Mouse (Mus musculus) thymus, postnatal 4 days (tissue): ENCODE data around the gene Muc1.
"Not testable (repeated sequence)": the region's sequence is repeated elsewhere in the genome, so short reads cannot be mapped to it uniquely, and the experiment has no call there.

Source experiments
- DNase-seq: peaks from one replicate; pipeline ENCODE4 v3.0.0; 2021

Gene Muc1

DNA sequence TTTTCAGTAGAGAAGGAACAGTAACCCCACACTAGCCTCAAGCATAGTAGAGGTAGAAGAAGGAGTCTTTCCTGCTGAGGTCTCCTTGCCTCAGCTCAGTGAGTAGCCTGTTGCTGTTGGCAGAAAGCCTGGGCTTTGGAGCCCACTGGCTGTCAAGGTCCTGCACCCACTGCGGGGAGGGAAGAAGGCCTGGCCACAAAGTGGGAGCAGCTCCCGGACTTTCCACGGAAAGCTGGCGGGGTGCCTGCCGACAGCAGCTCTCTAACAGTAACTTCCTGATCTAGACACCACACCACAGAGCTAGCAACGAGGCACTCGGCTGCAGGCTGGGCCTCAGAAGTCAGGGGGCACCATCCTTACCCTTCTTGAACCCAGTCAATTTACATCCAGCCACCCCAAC lies 18.1 kb upstream of the Muc1 start:
- DNase-seq, result no peak

DNA sequence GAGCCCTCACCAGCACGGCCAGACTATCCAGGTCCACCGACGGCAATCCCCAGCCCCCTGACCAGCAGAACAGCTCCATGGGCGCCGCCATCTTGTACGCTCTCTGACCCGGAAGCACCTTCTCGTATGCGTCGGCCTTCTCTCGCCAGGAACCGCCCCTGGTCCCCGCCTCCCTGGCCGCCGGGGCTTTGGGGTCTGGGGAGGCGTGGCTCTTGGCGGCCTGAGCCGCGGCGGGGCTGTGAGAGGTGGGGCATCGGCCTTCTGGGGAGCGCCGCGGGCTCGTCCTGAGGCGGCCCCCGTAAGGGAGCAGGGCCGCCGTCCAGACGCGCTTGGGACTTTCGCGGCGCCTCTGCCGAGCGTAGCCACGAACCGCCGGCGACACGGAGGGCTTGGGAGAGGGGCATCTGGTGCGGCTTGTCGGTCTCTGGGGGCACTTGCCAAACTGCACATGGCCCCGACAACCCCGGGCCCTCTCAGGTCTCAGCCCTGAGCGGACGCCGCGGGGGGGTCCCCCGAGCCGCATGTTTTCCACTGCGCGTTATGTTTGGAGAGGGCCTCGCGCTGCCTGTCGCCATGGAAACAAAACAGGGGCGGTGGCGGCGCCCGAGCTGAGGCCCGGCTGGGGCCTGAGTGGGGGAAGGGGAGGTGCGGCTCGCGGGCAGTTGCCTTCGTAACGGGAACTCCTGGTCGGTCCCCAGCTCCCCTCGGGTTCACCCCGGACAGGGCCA lies 14.9 kb upstream of the Muc1 start:
- peak; percentile 89 for DNase-seq

DNA sequence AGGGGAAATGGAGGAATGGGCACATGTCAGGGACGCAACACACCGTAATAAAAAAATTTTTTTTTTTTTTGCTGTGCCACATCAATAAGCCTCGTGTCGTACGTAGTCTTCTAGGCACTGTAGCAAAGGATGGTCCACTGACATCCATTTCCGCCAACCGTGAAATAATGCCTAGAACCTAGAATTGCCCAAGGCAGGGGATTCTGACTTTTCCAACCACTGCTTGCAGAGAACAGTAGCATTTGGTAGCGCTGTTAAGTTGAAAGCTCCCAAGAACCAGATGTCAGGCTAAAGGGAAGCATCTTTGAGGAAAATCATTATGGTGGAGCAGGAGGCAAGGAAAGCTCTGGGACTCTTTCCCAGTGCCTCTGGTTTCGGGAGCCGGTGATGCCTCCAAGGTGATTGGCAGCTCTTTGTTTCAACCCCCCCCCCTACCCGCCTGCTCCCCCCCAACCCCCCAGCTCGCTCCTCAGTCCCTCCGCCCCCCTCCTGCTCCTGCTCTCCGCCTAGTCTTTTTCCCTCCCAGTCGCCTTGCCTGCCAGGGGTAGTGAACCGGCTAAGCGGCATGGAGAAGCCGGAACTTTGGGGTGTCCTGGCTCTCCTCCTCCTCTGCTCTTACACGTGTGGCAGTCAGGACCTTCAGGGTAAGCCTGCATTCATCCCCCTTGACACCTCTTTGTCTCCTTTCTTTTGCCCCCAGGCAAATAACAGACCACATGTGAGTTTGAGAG lies 14.0 kb upstream of the Muc1 start, which contains the start of gene Thbs3:
Gene Thbs3 (plus strand): TSS at position 500 of the 731 bp plus-strand sequence.
- DNase-seq, result no peak

DNA sequence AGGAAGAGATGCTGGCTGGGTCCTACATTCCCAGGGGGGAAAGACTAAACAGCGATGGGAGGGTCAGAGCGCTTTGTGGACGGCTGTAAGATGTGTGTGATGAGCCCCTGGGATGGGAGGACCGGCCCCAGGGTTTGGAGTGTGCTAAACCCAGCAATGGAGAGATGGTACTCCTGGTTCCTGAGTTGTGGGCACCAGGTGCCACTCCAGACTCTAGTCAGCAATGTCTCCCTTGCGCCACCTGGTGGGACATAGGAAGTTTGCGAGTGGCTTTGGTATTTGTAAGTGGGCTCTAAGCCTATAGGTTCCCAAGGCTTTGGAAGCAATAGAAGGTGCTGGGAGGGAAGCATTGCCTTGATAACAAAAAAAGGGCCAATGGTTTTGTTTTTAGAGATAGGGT lies 13.0 kb upstream of the Muc1 start:
- DNase-seq, result peak; percentile 92

DNA sequence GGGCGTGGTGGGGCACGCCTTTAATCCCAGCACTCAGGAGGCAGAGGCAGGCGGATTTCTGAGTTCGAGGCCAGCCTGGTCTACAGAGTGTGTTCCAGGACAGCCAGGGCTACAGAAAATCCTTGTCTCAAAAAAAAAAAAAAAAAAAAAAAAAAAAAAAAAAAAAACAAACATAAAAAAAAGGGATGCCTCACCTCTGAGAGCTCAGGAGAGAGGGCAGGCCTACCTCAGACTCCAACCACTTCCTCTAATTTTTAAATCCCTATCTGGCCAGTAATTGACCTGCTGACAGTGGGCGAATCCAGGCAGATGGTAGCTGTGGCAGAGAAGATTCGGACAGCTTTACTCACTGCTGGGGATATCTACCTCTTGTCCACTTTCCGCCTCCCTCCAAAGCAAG lies 12.4 kb upstream of the Muc1 start:
- not testable (repeated sequence) for DNase-seq

DNA sequence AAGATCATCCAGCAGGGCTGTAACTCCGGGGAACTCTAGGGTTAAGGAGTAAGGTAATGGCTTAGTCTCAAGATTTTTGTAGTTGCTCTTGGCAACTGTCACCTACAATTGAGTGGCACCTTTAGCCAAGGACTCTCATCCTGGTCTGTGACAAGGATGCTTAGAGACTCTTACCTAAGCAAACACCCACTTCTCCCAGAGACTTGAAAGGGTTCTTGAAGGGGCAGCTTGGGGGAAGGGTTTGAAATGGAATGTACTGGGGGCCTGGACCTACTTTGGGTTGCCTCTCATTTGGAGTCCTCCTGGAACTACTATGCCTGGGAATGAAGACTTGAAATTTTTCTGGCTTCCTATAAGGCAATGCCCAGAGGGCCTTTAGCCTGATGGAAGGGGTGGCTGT lies 10.6 kb upstream of the Muc1 start:
- no peak for DNase-seq

DNA sequence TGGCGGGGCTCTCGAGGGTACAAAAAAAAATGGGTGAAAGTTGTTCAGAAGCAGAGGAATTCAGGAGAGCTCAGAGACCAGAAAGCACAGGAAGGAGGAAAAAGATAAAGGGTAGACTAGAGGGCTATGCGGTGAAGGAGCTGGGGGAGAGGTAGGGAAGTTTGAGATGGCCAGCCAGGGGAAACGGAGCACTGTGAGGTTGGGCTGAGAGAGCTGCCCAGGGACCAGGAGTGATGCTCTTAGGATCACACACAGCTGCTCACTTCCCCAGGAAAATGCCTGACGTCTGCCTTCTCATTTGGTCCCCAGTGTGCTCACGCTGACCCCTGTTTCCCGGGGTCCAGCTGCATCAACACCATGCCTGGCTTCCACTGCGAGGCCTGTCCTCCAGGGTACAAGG lies 9.3 kb upstream of the Muc1 start:
- DNase-seq, result no peak

DNA sequence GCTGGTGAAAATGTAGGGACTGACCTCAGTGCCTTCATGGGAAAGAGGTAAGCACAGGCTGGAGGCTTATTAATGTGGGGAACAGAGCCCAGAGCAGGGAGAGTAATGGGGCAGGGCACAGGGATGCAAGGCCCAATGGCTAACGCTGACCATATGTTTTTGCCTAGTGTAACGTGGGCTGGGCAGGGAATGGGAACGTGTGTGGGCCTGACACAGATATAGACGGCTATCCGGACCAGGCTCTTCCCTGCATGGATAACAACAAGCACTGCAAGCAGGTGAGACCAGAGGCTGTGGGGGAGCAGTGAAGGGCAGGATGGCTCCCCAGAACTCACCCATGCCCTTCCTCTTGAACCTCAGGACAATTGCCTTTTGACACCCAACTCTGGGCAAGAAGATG lies 7.7 kb upstream of the Muc1 start:
- no peak for DNase-seq

DNA sequence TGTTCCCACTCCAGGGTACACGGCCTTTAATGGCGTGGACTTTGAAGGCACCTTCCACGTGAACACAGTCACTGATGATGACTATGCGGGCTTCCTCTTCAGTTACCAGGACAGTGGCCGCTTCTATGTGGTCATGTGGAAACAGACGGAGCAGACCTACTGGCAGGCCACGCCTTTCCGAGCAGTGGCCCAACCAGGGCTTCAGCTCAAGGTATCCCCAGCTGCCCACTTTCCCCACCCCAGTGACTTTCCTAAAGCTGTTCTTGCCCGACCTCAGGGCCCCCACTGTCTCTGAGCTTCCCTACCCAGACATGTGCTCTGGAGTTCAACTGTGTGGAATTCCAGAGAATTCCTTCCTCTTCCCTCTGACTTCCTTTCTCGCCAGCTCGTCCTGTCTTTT lies 4.1 kb upstream of the Muc1 start:
- DNase-seq, result no peak

DNA sequence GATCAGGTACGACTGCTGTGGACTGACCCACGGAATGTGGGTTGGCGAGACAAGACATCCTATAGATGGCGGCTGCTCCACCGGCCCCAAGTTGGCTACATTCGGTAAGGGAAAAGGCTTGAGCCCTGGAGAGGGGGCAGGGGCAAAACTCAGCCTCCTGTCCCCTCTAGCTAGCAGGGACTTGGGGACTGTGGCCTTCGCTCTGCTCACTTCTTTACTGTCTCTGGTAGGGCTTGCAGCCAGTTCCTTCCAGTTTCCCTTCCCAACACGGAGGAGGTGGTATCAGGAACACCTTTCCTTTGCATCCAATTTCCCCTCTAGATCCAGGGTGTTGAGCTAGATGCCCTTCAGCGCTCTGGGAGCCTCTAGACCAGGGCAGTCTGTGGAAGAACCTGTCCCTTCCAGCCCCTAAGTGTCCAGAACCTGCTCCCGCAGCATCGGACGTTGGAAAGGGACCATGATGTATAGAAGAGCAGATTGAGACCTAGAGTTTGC lies 3.5 kb upstream of the Muc1 start:
- no peak for DNase-seq

DNA sequence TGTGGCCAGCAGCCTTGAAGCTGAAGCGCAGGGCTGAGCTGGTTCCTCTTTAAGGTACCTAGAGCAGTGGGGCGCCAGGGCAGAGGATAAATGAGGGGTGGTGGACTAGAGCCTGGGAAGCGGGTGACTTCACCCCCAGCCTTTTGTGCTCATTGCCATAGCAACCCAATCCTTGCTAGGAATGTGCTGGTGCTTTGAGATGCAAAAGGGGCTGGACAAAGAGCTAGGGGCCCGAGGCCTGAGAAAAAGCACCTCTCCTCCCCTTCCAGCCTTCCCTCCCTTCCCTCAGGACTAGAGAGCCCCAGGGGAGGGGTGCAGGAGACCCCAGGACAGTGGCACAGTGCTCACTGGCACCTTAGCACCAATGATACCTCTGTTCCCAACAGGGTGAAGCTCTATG lies 2.9 kb upstream of the Muc1 start:
- DNase-seq, result no peak

DNA sequence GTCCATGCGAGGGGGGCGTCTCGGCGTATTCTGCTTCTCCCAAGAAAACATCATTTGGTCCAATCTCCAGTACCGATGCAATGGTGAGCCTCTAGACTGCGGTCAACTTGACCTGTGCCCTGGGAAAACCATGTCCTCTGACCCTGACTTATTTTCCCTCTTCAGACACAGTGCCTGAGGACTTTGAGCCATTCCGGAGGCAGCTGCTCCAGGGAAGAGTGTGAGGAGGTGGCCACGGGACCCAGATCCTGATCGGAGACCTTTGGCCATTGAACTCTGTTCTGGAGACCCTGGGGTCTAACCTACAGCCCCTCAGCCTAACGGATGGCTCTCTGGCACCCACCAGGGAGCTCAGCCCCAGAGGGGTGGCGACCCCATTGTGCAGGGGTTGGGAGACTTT lies 2.5 kb upstream of the Muc1 start:
- DNase-seq, result no peak

DNA sequence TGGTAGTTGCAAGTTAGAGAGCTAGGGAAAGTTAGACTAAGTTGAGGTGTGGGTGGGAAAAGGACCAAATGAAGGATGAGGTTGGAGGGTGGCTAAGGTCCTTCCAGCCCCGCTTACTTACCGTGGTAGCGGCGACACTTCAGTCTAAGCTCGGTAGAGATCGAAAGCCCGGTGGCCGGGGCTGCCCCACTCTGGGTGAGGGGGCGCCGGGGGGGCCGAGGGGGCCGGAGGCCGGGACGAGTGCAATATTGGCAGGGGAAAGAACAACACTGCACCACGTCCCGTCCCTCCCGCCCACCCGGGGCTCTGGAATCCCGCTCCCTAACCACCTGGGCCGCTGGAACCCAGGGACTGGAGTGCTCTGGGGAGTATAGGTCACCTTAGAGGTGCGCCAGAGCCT lies 2.0 kb upstream of the Muc1 start, which contains the start of gene Mtx1:
Gene Mtx1 (minus strand): TSS at position 189 of the 400 bp plus-strand sequence.
- peak; percentile 30 for DNase-seq

DNA sequence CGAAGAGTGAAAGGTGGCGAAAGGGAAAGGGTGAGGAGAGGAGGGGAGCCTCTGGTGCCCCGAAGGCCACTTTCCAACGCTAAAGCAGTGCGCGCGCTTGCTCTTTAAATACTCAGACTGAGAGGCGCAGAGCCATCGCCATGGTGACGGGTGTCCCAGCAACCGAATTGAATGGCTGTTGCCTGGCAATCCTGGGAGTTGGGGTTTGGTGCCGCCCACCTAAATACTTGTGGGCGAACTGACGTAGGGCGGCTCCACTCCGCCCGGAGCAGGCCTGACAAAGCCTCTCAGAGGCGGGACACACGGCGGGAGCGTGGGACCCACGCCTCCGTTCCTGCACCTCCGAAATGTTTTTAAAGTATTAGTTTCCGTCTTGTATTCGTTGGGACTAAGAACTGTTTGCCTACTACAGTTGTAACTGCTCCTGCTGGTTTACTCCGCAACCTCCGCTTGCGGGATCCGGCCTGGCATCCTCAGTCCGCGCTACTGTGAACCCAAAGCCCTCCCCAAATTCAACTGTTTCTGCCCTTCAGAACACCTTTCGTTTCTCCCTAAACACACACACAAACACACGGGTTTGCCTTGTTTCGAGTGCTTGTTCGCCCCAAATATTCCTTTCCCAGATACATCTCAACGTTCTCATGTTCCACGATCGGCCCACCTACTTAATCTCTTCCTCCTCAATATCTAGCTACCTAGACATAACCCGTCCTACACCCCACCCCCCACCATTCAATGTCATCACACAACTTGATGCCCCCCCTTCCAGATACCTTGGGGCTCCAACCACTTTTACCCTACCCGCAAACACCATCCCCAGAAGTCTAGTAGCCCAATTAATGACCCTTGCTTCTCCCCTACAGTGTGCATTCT lies 1.3 kb upstream of the Muc1 start:
- peak; percentile 70 for DNase-seq

DNA sequence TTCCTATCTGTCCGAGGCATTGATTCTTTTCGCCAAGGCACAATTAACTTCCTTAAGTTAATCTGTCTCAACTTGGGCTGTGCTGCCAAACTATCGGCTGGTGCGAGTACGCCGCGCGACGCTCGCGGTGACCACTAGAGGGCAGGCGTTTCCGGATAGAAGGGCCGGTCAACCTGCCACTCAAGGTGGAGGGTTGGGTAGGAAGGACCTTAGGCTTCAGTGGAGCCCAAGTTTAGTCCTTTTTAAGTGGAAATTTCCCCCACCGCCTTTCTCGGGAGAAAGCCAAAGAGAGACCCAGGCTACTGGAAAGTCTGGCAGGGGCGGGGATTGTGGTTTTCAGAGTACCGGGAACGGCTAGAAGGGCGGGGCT lies 692 bp upstream of the Muc1 start:
- peak; percentile 93 for DNase-seq

DNA sequence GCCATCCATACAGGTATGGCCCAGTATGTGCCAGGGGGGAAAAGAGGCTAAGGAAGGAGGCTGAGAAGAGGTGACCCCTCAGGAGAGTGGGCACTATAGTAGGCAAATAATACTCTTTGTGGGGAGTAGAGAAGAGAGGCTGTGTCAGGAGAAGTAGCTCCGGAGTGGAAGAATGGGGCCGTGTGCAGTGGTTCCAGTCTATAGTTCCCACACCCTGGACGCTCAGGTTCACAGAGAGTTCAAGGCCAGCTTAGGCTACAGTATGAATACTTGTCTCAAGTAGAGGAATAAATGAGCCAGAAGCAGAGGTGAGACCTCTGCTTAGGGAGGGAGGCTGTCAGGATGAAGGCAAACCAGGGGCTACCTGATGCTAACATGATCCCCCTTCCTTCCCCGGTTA lies 419 bp downstream of the Muc1 start:
- DNase-seq, result no peak

DNA sequence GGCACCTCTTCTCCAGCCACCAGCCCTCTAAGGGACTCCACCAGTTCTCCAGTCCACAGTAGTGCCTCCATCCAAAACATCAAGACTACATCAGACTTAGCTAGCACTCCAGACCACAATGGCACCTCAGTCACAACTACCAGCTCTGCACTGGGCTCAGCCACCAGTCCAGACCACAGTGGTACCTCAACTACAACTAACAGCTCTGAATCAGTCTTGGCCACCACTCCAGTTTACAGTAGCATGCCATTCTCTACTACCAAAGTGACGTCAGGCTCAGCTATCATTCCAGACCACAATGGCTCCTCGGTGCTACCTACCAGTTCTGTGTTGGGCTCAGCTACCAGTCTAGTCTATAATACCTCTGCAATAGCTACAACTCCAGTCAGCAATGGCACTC lies 1.7 kb downstream of the Muc1 start:
- no peak for DNase-seq

DNA sequence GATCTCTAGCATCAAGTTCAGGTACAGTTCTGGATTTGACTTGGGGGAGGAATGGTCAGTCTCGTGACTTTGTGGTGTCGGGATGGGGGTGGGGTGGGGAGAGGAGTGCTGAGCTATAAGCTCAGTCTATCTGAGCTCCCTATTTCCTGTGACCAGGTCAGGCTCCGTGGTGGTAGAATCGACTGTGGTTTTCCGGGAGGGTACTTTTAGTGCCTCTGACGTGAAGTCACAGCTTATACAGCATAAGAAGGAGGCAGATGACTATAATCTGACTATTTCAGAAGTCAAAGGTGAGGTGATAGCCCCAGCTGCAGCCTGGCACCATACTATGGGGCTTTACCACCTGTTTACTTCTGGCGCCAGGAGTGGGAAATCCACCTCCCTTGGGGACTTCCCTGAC lies 2.5 kb downstream of the Muc1 start:
- DNase-seq, result no peak

DNA sequence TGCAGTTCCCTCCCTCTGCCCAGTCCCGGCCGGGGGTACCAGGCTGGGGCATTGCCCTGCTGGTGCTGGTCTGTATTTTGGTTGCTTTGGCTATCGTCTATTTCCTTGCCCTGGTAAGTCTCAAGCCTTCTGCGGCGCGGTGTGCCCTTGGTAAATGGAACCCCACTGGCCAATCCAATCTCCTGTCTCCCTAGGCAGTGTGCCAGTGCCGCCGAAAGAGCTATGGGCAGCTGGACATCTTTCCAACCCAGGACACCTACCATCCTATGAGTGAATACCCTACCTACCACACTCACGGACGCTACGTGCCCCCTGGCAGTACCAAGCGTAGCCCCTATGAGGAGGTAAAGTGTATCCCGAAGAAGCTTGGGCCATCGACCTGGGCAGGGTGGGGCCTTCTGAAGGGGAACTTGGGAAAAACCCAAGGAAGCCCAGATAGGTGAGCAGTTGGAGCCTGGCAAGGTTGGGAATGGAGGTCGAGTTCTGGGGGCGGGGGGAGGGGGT lies 3.0 kb downstream of the Muc1 start:
- no peak for DNase-seq

DNA sequence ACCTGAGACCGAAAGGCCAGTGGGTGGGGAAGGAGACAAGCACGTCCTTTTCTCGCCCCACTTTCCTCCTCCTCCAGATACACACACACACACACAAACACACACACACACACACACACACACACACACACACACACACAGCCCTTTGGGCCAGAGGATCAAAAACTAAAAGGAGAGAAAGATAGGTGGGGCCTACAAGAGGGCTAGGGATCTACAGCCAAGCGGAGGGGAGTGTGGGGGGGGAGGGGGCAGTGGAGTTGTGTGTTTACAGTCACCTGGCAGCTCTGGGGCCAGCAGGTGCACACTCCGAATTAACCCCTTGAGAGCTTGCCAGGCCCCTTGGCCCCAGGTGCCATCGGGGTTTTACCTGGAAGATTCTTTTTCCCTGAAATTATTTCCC lies 3.8 kb downstream of the Muc1 start:
- no peak for DNase-seq

DNA sequence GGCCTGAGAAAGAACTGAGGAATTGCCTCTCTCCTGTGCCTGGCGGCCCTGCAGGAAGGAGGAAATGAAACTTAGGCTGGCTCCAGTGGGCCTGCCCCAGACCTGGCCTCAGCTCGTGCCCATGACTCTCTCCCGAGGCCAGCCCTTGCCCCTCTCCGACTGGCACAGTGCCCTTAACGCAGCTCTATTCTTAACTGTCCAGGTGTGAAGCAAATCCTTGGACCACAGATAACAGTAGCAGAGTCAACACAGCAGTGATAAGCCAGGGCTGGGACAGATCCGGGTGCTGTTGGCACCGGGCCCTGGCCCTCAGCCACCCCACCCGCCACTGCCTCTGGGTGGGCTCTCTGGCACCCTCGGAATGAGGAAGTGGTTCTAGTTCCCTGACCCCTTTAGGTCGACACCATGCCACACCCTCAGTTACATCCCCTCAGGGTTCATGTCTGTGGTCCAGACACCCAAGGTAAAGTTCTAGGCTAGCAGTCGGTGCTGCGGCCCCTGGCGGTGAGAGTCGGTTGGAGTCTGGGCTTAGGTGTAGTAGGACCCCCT lies 4.8 kb downstream of the Muc1 start:
- no peak for DNase-seq

DNA sequence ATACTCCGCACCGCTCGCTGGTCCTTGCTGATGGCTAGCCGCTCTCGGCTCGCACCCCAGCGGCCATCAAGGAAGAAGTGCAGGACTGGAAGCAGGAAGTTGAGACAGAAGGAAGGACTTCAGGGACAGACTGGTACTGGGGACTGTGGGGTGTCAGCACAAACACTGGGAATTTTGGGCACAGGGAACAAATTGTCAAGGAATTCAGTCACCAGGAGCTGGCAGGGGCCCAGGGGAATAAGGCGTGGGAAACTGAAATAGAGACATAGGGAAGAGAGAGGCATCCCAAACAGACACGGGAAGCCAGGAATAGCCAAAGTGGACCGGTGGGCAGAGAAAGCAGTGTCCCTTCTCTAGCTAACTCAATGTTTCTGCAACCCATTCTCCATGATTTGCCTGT lies 7.7 kb downstream of the Muc1 start:
- DNase-seq, result no peak

DNA sequence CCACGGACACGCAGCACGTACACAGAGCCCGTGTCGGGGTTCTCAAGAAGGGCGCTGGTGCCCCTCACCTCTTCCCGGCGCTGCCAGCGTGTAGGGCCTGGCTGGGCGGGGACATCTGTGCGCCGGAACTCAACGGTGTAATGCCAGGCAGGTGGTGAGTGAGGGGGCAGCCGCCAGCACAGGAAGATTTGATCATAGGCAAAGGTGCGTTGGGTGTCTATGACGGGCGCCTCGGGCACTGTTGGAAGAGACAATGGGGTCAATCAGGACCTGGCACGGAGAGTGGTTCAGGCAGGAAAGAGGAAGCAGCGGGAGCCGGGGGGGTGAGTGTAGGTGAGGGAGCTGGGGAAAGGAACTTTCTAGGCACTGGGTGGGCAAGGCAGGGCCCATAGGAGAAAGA lies 8.8 kb downstream of the Muc1 start:
- no peak for DNase-seq
